Mouse (Mus musculus): ENCODE measurements around the gene Aldh1a1.
"Not testable (repeated sequence)": the region's sequence is repeated elsewhere in the genome, so short reads cannot be mapped to it uniquely, and the experiment has no call there.

The Aldh1a1 gene

DNA sequence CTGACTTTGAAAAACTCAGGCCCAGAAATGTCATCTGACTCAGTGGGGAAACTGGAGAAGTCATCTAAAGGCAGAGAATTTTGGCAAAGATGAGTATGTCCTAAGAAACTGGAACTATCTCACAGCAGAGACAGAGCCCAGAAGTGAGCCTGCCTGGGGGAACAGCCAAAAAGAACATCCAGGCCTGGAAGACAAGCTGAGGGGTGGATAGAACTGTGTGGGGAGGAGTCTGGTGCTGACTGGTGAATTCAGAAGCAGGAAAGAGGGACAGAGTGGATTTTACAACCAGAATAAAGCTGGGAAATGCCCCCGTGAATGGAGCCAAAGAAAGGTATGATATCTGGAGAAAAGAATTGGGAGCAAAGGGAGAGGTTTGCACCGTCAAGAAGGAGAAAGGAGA is at the start of gene Aldh1a1:
Gene Aldh1a1 (plus strand): TSS at position 225 of the 400 bp plus-strand sequence.
- no peak for DNase-seq (ENCODE audit: low spot score)

DNA sequence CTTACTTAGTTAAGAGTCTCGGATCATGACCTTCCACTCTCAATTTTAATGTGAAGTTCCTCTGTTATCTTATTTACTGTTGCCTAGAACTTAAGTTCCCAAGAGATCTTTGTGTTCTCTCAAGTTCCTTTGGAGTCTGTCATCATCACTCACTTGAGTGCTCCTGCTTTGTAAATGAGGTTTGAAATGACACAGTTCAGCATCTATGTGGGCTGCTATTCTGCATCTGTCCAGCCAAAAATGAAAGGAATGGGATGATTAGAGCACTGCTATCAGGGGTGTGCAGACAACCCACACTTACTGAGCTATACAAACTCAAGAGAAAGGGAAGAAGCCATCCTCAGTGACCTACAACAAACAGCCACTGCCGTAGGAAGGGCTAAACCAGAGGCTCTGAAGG is 44.7 kb upstream of the Aldh1a1 start:
- DNase-seq (ENCODE audit: low spot score): no peak

DNA sequence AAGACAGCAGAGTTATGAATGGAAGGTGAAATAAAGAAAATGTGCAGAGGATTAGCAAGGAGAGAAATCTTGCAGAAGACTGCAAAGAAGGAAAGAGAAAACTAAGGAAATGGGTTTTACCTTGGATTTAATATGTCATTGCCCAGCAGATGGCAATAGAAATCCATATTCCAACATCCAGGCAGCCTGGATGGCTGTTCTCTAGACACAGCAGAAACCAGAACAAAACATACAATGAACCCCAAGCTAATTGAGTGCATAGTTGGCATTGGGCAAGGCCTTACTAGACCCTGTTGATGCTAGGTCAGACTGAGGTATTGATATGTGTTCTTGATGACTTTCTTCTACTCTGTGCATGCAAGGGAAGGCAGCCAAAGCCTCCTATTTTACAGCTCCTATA is 43.0 kb upstream of the Aldh1a1 start:
- no peak for DNase-seq (ENCODE audit: low spot score)

DNA sequence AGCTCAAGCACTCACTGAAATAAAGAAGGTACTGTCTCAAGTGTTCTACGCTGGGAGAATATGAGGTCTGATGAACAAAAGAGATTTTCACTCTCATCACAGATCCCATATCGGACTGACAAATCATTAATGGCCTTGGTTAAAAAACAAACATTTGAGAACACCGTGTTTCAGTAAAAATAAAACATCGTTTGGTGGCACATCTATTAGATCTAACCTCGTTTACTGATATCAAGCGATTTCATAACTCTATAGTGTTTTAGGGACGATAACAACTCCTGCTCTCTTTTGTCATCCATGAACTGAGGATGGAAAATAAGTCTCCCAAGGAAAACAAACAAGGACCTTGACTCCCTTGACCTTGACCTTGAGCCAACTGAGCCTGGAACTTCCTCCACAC is 41.5 kb upstream of the Aldh1a1 start:
- DNase-seq (ENCODE audit: low spot score): no peak

DNA sequence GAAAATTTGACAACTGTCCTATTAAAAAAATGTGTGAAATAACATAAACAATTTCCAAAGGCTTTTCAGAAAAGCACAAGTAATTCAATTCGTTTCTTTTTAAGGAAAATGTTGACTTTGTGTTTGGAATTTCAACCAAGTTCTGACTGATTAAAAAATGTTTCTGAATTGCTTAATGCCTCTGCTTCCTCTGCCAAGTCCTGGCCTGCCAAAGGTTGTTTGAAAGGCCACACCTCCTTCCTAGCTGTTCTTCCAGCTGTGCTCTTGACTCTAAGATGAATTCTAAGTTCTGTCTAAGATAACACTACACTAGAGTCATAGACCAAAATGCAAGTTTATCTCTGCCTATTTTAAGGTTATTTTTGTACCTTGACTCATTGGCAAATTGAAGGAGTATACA is 8.0 kb upstream of the Aldh1a1 start:
- DNase-seq (ENCODE audit: low spot score): no peak

DNA sequence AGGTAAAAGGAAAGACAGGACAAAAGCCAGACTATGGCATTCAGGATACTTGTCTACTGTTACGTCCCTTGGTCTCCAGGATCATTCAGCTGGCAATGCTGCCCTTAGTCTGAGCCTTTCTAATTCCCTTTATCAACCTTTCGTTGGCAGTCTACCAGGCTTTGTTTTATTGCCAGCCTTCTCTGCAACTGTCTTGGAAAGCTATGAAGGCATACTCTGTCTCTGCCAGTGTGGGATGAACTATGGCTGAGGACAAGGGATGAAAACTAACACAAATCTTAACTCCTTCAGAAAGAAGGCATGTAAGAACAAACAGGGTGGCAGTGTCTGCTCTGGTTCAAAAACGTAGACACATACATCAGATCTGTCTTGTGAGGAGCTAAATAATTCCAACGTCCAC is 565 bp upstream of the Aldh1a1 start:
- no peak for DNase-seq (ENCODE audit: low spot score)

DNA sequence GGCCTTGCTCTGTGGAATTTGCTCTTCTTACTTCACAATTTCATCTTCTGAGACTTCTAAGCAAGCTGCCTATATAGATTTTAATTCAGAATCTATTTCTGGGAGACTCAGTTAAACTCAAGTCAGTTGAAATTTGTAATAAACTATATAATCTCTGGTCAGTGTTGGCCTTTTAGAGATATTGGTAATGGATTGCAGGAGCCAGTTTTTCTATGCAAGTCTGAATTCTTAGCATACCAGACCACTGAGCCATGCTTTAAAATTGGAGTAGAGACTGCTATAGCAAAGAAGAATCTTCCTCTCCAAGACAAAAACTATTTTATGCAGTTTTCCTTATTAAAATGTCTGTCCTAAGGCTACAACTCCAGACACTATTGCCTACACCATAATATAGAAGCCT is 4.0 kb downstream of the Aldh1a1 start:
- DNase-seq (ENCODE audit: low spot score): no peak

DNA sequence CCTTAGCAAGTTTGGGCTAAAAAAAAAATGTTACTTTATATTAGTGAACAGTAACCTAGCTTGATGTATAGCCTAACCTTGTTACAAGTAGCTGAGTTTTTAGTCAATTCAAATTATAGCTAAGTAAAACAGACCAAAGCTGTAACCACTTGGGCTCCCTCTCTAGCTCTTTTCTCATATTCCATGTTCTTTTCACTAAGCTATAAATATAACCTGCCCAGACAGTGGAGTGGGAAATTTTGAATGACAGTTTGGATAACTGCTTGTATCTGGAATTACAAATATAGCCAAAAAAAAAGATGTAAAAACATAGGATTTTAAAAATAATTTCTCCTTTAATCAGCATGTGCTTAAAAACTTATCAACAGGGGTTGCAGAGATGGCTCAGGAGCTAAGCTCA is 12.8 kb downstream of the Aldh1a1 start:
- no peak for DNase-seq (ENCODE audit: low spot score)

DNA sequence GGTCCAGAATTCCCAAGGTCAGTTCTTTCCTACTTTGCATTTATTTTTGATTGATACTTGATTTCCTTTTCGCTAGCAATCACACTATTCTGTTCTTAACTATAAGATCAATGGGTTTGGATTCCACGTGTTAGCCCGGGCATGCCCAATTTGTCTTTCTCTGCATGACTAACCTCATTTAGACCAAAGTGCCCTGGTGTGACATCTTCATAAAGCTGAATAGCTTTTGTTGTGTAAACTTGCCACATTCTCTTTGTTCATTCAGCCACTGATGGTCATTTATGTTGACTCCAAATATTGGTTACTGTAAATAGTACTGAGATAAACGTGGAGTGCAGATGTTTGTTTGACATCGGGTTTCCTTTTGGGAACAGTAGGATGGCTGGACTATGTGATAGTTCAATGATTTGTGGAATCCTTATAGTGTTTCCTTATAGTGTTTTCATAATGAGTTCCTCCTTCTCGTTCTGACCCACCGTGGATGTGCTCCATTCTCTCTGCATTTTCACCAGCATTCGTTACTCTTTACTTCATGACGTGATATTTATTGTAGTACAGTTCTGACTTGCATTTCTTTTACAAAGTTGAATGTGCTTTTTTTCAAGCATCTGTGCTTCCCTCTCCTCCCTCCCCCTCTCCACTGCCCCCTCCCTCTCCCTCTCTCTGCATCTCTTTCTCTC is 14.6 kb downstream of the Aldh1a1 start:
- no peak for DNase-seq (ENCODE audit: low spot score)

DNA sequence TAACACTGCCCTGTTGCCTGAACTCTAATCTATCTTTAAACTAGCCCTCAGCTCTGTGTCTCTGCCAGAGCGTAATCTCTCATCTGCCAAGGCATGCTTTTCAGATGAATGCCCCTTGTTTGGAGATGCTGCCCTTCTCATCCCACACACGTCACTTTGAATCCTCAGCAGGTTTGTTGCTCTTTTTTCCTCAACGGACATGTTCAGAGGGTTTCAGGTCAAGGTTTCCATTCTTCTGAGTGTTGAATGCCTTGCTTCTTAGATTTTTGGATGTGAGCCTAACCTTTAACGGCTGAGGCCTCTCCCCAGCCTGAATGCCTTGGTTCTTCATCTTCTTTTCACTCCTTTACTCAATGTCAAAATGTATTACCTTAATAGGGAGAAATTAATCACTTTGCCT is 16.1 kb downstream of the Aldh1a1 start:
- no peak for DNase-seq (ENCODE audit: low spot score)

DNA sequence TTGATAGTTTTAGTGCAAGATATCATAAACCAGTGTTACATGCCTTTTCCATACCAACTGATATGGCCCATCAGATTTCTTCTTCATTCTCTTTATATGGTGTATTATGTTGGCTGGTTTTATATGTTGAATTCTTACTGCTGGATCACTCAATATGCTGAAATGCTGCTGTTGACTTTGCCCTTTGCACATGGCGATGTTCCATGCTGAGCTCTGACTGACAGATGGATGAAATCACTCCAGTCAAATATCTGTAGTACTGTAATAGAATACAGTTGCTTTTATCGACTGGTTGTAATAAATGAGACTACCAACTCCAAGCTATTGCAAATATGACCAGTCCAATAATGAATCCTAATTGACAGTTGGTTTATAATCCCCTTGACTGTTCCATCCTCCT is 19.5 kb downstream of the Aldh1a1 start:
- no peak for DNase-seq (ENCODE audit: low spot score)

DNA sequence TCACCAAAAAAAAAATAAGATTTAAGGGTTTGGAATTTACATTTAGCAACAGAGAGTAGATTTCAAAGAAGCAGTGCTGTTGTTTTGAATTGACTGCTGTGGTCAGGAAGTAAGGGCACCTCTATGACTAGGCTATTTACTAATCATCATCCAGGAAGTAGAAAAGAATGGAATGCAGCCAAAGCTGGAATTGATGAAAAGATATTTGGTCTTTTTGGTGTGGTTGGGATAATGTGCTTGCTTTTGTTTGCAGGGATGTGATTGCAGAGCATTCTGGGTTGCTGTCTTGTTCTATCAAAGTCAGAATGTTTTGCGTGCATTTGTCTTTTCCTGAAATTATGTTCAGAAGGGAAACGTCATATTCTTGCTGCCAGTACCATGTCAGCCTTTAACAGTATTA is 20.7 kb downstream of the Aldh1a1 start:
- DNase-seq (ENCODE audit: low spot score): no peak

DNA sequence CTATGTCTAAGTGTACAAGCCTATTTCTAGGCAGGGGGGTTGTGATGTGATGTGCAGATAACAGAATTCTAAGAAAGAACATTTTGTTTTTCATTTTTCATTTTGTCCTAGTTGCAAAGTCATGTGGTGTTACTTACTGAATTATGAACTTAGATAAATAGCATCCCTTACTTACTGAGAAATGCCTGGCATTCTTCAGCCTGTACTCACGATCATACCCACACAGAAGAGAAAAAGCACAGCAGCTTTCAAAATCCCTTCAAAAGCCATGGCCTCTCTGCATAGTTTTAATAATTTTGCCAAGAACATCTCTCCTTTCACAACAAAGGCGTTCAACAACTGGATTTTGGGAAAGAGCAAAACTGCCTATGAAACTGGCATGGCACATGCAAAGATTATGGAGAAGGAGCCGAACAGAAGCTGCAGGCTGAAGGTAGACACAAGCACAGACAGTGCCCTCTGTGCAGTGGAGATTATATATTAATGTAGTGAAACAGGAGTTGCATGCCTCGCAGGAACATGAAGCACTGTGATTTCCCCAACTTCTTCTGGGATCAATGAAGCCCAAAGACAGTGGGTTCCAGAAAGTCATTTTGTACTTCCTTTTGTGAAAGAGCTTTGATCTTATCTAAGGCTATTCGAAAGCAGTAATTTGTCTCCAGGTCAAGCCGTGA is 21.3 kb downstream of the Aldh1a1 start:
- DNase-seq (ENCODE audit: low spot score): no peak

DNA sequence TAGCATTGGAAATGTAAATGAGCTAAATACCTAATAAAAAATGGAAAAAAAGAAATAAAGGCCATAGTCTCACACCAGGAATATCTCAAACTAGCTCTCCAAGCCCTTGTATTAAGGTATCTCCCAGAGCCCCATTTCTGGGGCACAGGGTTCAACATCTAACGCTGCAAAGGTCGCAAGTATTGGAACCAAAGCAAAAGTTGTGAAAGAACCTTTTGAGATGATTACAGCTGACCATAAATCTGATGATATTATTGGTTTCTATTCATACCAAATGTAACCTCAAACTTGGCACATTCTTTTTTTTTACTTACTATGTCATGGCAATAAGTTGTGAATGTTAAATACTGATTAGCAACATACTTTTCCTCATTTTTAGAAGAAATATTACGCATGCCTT is 24.0 kb downstream of the Aldh1a1 start:
- DNase-seq (ENCODE audit: low spot score): no peak

DNA sequence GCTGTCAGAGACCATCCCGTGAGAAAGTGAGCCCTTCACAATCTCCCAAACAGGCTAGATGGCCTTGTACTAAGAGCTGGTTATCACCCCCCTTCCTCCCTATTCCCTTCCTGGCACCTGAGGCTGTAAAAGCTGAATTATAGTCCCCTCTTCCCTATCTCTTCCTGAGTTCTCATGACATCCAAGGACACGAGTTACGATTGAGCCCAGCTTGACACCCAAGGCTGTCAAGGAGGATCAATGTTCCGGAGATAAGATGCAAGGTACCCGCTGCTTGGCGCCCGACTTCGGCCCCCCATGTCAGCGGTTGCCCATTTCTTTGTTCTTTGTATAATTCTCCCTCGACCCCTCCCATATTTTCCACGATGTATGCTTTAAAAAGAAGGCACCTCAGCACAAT is 36.6 kb downstream of the Aldh1a1 start:
- not testable (repeated sequence) for DNase-seq (ENCODE audit: low spot score)

DNA sequence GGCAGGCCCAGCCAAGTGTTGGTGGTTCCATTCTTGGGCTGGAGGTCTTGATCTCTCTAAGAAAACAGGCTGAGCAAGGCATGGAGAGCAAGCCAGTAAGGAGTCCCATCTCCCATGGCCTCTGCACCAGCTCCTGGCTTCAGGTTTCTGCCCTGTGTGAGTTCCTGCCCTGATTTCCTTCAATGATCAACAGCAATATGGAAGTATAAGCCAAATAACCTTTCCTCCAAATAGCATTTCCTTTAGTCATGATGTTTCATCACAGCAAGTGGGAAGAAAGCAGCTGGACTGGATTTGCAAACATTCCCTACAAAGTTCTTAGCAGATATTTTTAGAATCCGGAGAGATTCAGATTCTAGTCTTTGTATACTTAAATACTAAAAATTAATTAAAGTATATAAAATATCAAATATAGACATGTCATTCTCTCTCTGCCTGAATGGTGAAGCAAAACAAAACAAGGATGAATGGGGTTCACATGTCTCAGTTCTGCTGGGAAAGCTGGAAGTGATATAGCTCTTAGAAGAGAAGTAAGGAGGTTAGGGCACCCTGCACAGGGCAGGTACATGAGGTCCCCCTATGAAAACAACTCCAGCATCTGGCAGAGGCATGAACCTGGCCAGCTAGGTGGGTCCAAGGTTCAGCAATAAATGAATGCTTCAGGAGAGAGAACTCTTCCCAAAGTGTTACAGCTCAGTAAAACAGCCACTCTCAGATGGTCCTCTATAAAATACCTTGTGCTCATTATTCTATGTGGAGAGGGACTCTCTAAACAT is 37.6 kb downstream of the Aldh1a1 start:
- no peak for DNase-seq (ENCODE audit: low spot score)

DNA sequence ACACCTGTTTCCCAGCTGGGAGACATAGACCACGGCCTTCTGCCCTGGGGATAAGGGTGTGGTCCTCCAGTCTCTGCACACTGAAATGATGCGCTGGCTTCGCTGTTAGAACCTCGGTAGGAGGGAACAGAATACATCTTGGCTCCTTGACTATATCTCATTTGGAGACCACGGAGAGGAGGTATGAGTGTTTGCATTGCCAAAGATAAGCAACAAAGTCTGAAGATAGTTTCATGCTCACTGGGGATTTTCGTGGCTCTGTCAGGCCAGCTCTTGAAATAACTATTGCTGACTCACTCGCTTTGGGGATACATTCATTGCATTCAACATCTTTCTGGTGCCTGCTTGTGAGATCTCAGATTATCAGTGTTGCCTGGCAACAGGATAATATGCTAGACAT is 44.0 kb downstream of the Aldh1a1 start:
- no peak for DNase-seq (ENCODE audit: low spot score)

DNA sequence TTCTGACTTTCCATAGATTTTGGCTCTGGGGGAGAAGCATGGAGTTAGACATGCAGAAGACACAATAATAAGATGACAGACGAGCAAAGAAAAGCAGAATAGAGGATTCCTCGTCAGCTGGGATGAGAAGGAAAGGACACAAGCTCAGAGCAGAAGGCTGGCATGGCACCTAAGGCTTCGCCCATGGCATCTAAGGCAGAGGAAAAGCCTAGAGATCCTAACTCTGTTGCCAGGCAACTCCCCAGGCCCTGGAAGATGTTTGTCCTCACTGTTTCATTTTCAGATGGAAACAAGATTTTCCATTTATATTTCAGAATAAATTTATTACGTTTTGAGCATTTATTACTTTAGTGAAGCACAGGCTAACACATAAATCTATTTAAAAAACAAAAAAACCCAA is 48.5 kb downstream of the Aldh1a1 start:
- DNase-seq (ENCODE audit: low spot score): no peak

DNA sequence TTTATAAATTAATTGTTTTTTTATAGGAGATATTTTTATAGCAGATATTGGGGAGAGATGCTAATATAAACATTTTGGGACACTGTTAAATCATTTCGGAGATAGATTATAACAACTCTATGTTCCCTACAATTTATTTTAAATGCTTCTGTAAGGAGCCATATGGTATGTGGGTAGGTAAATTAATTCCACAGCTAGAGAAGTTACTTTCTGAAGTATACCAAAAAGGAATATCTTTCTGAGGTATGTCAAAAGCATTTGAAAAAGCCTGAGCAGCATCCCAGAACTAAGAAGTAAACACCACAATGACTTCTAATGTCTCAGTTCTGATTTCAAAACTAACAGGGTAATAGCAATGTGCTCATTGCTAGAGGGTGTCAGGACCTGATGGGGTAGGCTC is 49.4 kb downstream of the Aldh1a1 start:
- no peak for DNase-seq (ENCODE audit: low spot score)

DNA sequence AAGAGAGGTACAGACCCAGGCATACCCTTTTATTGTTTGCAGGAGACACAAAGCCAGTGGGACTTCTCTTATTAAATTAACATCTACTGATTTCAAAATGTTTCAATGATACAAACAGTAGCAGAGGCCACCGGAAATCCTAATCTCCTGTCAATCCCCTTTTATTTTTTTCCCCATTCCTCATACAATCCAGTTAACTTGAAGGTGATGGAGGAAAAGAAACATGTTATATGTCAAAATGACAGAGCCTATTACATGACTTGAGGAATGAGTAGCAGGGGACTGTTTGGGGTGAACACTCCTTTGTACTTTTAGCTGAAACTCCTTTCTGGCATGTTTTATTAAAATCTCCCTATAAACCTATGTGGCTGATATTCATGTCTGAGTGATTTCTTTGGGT is 51.3 kb downstream of the Aldh1a1 start:
- DNase-seq (ENCODE audit: low spot score): no peak

DNA sequence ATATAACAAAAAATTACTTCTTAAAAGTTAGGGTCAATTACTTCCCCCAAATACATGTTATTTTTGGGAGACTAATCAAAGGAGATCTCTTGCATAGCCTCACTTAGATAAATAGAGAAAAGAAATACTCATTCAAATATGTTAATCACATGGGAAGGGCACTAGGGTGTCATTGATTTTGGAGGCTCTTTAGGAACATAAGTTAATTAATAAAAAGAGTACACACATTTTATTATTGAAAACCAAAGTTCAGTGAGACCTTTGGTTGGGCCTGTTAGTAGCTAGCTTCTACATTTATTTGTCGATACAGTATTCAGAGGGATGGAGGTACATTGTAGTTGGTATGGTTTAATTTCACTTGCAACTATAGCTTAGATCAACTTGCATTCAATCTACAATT is 52.4 kb downstream of the Aldh1a1 start:
- no peak for DNase-seq (ENCODE audit: low spot score)

DNA sequence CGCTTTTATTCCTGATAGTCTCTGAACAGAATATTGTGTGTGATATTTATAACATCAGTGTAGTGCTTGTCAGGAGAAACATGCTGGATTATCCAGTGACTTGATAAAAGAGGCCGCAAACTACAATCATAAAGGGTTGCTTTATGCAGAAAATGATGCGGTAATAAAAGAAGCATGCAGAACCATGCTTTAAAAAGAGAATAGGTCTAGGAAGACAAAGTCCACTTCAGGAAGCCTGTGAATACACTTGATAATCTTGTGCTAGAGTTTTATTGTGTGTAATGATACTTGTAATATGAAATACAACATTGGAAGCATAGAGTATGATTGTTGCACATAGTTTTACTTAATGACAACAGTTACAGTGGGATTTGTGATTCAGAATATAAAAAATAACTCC is 54.5 kb downstream of the Aldh1a1 start:
- DNase-seq (ENCODE audit: low spot score): no peak

DNA sequence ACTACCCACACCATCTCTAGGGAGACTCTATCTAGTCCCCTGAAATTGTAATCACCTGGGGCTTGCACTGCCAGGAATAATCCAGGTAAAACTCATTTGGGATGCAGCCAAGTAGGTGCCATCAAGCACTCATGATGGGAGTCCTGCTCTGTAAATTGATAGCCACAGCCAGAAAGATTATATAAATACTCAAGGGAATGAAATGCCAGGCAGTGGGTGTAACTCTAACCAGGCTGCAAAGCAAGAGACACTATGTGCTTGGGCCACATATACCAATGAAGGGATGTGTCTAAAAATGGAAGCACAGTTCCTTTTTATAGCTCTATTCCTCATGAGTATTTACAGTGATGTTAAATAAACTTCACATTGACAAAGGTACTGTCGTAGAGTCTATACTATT is 56.9 kb downstream of the Aldh1a1 start:
- DNase-seq (ENCODE audit: low spot score): no peak

All from spleen, adult 12 weeks (tissue).